Mouse (Mus musculus) cerebellum, adult (tissue): ENCODE results near the gene Gm6890.
"Not testable (repeated sequence)": the region's sequence is repeated elsewhere in the genome, so short reads cannot be mapped to it uniquely, and the experiment has no call there.

Source experiments
- ATAC-seq: cut with Nextera tagmentation; 2 replicates; pipeline ENCODE4 v1.9.2; 2017; ENCODE audit warnings: mild to moderate bottlenecking, moderate library complexity, mixed read lengths; ENCODE audit not compliant: insufficient number of reproducible peaks, low FRiP score, low TSS enrichment

Gm6890 gene

DNA sequence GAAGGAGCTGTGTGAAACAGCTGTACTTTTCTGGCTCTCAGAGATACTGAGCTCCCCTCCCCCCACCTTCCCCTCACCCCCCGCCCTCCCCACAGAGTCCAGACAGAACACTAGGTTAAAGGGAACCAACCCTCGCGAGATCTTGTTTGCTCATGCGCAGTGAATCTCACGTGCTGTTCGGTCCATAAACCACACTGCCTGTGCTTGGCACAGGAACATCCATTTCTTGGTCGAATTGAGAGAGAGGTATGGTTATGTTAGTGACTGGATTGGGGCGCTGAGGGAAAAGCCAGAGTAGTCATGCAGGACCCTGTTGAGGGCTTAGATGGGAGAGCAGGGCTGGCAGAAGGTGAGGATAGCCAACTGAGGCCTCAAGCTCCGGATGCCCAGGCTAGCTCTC is at the start of gene Gm6890:
Gm6890 (plus strand) TSS at position 301 of the 400 bp plus-strand sequence.
- not testable (repeated sequence) for ATAC-seq

GRCm38 (mm10) chrX:74726195-74726594 is 14.5 kb upstream of the Gm6890 start:
- not testable (repeated sequence) for ATAC-seq

DNA sequence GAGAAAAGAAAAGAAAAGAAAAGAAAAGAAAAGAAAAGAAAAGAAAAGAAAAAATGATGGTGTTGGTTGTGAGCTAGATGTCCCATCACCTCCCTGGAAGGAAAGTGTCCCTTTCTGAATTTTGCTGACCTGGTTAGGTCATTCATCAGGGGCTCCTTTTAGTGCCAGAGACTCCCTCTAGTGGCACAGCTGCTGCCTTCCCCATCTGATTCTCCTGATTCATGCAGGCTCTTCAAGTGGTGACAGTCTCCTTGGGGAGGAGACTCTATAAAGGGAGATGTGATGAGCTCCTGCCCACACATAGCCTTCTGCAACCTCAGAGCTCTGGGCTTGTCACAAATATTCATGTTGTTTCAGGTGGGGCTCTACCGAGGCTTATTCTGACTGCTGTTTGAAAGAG is 30.0 kb downstream of the Gm6890 start:
- not testable (repeated sequence) for ATAC-seq
